Mouse (Mus musculus) heart, postnatal 4 days (tissue): ENCODE measurements around the gene Gdf10. TPM values are rescaled to one million over a fixed set of nuclear protein-coding genes. Genes with fewer than 3 reads are reported as not detected.

Source experiments
- DNase-seq: peaks from one replicate; pipeline ENCODE4 v3.0.0; 2021
- total RNA-seq, 2 experiments: library from RNA; stranded (reverse); gene quantifications; 2 replicates each; pipeline ENCODE4 v1.2.3; 2021

Gene Gdf10
- total RNA-seq, 2 experiments from 2014 or later = 1.7 to 1.9 TPM

DNA sequence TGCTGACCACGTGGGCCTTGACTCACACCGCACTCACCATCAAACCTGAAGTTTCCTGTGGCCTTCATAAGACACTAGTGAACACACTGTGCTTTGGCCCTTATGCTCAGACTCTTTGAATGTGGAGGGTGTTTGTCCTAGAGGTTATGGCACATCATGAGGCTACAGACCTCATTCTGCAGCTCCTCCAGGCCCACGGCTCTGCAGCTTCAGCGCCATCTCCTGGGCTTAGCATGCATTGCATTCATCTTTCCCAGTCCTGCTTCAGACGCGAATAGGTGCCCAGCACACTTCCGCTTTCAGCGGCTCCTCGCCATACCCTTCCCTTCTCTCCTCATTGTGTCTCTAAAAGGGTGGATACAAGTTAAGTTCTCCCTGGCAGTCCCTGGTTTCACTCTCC, 15.7 kb downstream of the Gdf10 start:
- DNase-seq = peak; percentile 84

- DNase-seq = no peak
Measured at GRCm38 (mm10) chr14:33940739-33941138, 17.4 kb downstream of the Gdf10 start, which contains the start of gene Gdf2. Gdf2 (plus strand) TSS chr14:33941039.

GRCm38 (mm10) chr14:33942222-33942621, 18.8 kb downstream of the Gdf10 start:
- DNase-seq = no peak

DNA sequence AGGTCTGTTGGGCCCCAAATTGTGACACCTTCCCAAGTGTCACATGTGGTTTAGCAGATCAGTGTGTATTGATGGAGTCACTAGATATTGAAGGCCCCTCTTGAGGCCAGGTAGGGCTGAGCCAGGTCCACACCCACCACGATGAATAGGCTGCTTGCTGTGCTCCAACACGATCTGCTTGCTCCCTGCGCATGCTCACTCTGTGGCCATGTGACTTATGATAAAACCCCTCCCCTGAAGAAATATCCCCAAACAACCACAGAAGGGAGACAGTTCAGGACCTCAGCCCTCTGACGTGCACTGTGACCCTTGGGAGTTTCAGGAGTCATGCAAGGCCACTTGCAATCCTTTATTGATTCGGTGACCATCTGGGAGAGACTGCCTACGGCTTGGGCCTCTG, 22.7 kb downstream of the Gdf10 start:
- DNase-seq = no peak

DNA sequence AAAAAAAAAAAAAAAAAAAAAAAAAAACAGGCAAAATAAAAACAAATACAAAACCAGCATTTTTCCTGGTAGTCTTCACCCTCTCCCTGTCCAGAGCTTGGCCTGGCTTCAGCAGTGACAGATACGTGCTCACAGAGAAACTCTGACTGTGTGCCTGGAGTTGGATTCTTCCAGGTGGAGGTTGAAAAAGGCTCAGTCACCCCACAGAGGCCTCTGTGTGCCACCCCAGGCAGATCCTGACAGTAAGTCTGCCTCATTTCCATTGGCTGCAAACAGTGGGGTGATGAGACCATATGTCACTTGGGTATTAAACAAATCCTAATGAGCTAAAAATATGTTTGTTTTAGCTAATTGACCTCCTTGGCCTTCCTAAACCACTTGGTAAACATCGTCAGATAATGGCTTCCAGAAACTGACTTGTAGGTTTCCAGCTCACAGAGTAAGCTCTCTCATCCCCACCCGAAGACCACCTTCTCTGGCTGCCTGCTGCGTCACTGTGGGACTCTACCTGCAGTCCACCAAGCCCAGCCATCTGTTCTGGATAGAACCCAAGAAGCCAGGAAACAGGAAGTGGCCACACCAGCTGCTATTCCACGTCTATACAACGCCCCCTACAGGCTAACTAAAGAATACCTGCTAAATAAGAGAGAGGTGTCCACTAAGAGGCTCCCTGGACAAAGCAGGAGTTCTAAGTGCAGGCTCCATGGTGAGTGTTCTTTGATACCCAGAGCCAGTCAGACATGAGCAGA, 29.0 kb downstream of the Gdf10 start:
- no peak for DNase-seq

DNA sequence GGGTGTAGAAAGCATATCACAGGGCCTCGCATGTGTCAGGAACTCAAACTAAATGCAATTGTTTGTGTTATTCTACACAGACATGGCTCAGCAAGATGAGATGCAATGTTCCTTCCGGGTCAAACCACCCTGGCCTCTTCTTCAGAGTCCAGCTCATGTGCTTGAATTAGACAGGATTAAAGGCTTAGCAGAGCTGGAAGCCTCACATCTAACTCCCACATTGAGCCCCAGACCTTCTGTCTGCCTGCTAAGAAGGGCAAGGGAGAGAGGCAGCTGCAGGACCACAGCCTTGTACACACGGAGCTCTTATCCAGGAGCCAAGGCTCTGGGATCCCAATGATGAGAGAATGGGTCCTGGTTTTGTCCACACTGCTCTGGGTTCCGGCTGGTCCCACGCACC, 30.4 kb downstream of the Gdf10 start, which contains the start of gene Rbp3:
TSS of gene Rbp3 (plus strand) at position 243 of the 400 bp plus-strand sequence.
- no peak for DNase-seq

DNA sequence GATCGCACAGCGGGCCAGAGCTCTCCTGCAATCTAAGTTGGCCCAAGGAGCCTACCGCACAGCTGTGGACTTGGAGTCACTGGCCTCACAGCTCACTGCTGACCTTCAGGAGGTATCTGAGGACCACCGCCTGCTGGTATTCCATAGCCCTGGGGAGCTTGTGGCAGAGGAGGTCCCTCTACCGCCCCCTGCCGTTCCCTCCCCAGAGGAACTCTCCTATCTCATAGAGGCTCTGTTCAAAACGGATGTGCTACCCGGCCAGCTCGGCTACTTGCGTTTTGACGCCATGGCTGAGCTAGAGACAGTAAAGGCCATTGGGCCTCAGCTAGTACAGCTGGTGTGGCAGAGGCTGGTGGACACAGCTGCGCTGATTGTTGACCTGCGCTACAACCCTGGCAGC, 32.7 kb downstream of the Gdf10 start:
- no peak for DNase-seq

GRCm38 (mm10) chr14:33958186-33958585, 34.8 kb downstream of the Gdf10 start:
- no peak for DNase-seq

DNA sequence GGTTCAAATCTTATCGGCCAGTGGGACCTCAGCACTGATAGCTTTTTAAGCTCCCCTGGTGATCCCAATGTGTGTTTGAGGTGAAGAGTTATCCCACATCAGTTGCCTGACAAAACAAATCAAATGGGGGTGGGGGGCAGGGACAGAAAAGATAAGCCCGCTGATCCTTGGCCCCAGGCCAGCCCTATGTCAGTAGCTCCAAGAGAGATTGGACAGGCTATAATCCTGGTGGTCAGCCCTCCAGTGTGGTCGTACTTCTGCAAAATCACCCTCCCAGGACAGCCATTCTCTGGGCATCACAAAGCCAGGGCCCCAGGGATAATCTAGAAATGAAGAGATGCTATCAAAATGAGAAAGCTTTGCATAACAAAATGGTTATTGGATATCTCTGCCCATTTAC, 35.5 kb downstream of the Gdf10 start:
- DNase-seq = no peak

- DNase-seq = peak; percentile 67
Measured at GRCm38 (mm10) chr14:33959341-33959740, 36.0 kb downstream of the Gdf10 start.

- DNase-seq = no peak
Measured at GRCm38 (mm10) chr14:33965675-33966074, 42.3 kb downstream of the Gdf10 start.

DNA sequence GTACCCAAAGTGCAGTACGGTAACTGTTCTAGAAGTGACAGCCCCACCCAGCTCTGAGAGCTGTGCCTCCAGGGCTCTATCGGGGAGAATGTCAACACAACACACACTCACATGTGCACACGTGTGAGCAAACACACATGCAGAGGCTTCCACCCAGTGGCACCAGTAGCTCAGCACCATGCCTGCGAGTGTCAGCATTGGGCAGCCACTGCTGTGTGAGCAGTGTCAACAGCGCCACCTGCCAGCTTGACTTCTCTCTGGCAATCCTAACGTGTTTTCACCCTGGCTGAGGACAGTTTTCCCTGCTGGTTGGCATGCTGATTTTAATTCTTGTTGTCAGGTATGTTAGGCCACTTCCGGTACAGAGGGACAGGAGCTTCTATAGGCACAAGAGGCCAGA, 49.3 kb downstream of the Gdf10 start:
- DNase-seq = no peak

- no peak for DNase-seq
Measured at GRCm38 (mm10) chr14:33974752-33975151, 51.4 kb downstream of the Gdf10 start.

- DNase-seq = no peak
Measured at GRCm38 (mm10) chr14:33977748-33978147, 54.4 kb downstream of the Gdf10 start.

- no peak for DNase-seq
Measured at GRCm38 (mm10) chr14:33978604-33979059, 55.2 kb downstream of the Gdf10 start, which contains the start of gene Zfp488. Zfp488 (minus strand) TSS chr14:33978764.

Other genes with a start within 250 kb of the Gdf10 start
- gene Gdf2, start 17.5 kb downstream of the Gdf10 start, total RNA-seq = under 1 TPM; 0.17 to 0.32 TPM
- gene Rbp3, start 30.4 kb downstream of the Gdf10 start, total RNA-seq = not detected
- not detected for gene Zfp488, start 55.2 kb downstream of the Gdf10 start, total RNA-seq
- gene Gm30083, start 91.6 kb downstream of the Gdf10 start, total RNA-seq = not detected
- under 1 TPM in 1 of 2 experiments, not detected in 1; 0.14 TPM for gene Gm5460, start 93.2 kb downstream of the Gdf10 start, total RNA-seq
- gene Antxrl, start 129.1 kb downstream of the Gdf10 start, total RNA-seq = not detected
- gene Anxa8, start 162.4 kb downstream of the Gdf10 start, total RNA-seq = 1 to 10 TPM; 2.1 to 3.3 TPM
- gene A630023A22Rik, start 179.2 kb downstream of the Gdf10 start, total RNA-seq = not detected
- gene Npy4r, start 228.9 kb downstream of the Gdf10 start, total RNA-seq = not detected